Mouse (Mus musculus) kidney, embryonic 16.5 days (tissue): ENCODE measurements around the gene Cabp4. TPM values are rescaled to one million over a fixed set of nuclear protein-coding genes. Genes with fewer than 3 reads are reported as not detected.

ENCODE experiments used
- ATAC-seq: fragments of 200-750 bp; cut with Nextera tagmentation; 2 replicates; pipeline ENCODE4 v1.8.0; 2017; ENCODE audit warnings: moderate TSS enrichment; ENCODE audit not compliant: low FRiP score, low TSS enrichment
- H3K27ac ChIP-seq: fragments of 300-500 bp; sonication (generic); 2 replicates; pipeline ENCODE4 v1.5.1; 2014; ENCODE audit warnings: low read length
- H3K27me3 ChIP-seq: fragments of 300-500 bp; sonication (generic); 2 replicates; pipeline ENCODE4 v1.6.1; 2014; ENCODE audit warnings: low read length, control low read depth, mixed read lengths; ENCODE audit not compliant: insufficient read depth
- H3K36me3 ChIP-seq: fragments of 300-500 bp; sonication (generic); 2 replicates; pipeline ENCODE4 v1.6.1; 2014; ENCODE audit warnings: low read length, control low read depth, mixed read lengths; ENCODE audit not compliant: insufficient read depth
- H3K4me1 ChIP-seq: fragments of 300-500 bp; sonication (generic); 2 replicates; pipeline ENCODE4 v1.6.1; 2014; ENCODE audit warnings: low read length, control low read depth, mixed read lengths; ENCODE audit not compliant: insufficient read depth
- H3K4me2 ChIP-seq: fragments of 300-500 bp; sonication (generic); replicated peaks from 2 replicates; pipeline ENCODE4 v1.6.1; 2014; ENCODE audit warnings: low read depth, low read length
- H3K4me3 ChIP-seq: fragments of 300-500 bp; sonication (generic); 2 replicates; pipeline ENCODE4 v1.5.1; 2014; ENCODE audit warnings: mild to moderate bottlenecking, low read length
- H3K9ac ChIP-seq: fragments of 300-500 bp; sonication (generic); replicated peaks from 2 replicates; pipeline ENCODE4 v1.6.1; 2014; ENCODE audit warnings: low read length
- H3K9me3 ChIP-seq: fragments of 300-500 bp; sonication (generic); 2 replicates; pipeline ENCODE4 v1.6.1; 2016; ENCODE audit warnings: low read length, control low read depth
- WGBS: fragments of 180-500 bp; shearing (Covaris S2); extraction: QIAGEN DNeasy Blood & Tissue Kit; methylation state at CpG from one replicate; pipeline ENCODE4 v1.1.7; 2014; 5-methylcytosine and 5-hydroxymethylcytosine counted together
- polyA plus RNA-seq: library from polyadenylated mRNA; unstranded; fragments of >200 nt; fragmentation: Nextera tagmentation; extraction: Ambion mirVana; gene quantifications from 2 replicates; pipeline ENCODE4 v1.2.1, GENCODE M21; 2015

Gene Cabp4
- polyA plus RNA-seq, 1 experiment from 2014 or later, result 0.14 TPM

DNA sequence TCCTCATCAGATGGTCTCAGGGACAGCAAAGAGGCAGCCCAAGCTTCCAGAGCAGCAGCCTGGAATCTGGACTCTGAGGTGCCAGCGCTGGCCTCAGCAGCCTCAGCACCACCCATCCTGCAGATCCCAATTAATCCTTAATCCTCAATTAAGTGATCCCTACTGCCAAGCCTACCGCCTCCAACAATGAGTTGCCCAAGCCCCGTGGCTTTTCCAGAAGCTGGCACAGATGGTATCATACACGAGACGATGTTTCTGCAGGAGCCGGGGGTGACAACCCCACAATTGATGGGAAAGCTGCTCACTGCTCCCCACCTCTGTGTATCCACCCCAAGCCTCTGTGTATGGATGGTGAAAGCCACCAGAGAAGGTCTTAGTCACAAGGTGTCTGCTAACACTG is 54.7 kb downstream of the Cabp4 start:
- H3K9me3 ChIP-seq, result no peaks in the 10 kb centered on the region
- no peaks in the 10 kb centered on the region for H3K27me3 ChIP-seq
- H3K9ac ChIP-seq, result no peak overlapping the region
- no peak overlapping the region for H3K4me2 ChIP-seq
- H3K27ac ChIP-seq, result no peak overlapping the region
- no peak overlapping the region for H3K4me3 ChIP-seq
- no peaks in the 10 kb centered on the region for H3K36me3 ChIP-seq
- WGBS, result 84% methylated on average over 6 of the region's 6 CpGs
- no peaks in the 10 kb centered on the region for H3K4me1 ChIP-seq
- no peak for ATAC-seq

- Histone ChIP-seq H3K27me3 (no peaks in the 10 kb centered on the region), H3K36me3 (no peaks in the 10 kb centered on the region), H3K4me2 (no peak overlapping the region), H3K4me3 (no peak overlapping the region), H3K9me3 (no peaks in the 10 kb centered on the region), H3K27ac (no peak overlapping the region), H3K9ac (no peak overlapping the region), H3K4me1 (no peaks in the 10 kb centered on the region)
- no peak for ATAC-seq
- WGBS, result 53% methylated on average over 5 of the region's 5 CpGs
Observed at GRCm38 (mm10) chr19:4088146-4088545, 55.7 kb downstream of the Cabp4 start.

- Histone ChIP-seq H3K9ac (no peak overlapping the region), H3K4me3 (no peak overlapping the region), H3K4me1 (no peaks in the 10 kb centered on the region), H3K36me3 (no peaks in the 10 kb centered on the region), H3K27ac (no peak overlapping the region), H3K9me3 (no peaks in the 10 kb centered on the region), H3K27me3 (no peaks in the 10 kb centered on the region), H3K4me2 (no peak overlapping the region)
- ATAC-seq, result no peak
- 78% methylated on average over 5 of the region's 5 CpGs for WGBS
Observed at GRCm38 (mm10) chr19:4087090-4087489, 56.7 kb downstream of the Cabp4 start.

DNA sequence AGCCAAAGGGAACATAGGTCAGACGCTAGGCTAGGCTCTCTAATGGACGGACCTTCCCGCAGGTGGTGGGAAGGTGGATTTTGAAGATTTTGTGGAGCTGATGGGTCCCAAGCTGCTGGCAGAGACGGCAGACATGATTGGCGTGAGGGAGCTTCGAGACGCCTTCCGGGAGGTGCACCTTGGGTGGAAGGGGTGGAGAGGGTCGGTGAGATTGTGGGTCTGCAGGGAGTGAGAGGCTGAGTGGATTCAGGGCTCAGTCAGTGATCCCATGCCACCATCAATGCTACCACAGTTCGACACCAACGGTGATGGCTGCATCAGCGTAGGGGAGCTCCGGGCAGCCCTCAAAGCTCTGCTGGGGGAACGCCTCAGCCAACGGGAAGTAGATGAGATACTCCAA is 57.7 kb downstream of the Cabp4 start:
- no peak for ATAC-seq

More for the DNA sequence above, 57.7 kb downstream of the Cabp4 start:
- H3K4me3 ChIP-seq, result no peak overlapping the region
- no peaks in the 10 kb centered on the region for H3K4me1 ChIP-seq
- H3K36me3 ChIP-seq, result no peaks in the 10 kb centered on the region
- no peaks in the 10 kb centered on the region for H3K27me3 ChIP-seq
- H3K9ac ChIP-seq, result no peak overlapping the region
- no peak overlapping the region for H3K27ac ChIP-seq
- H3K9me3 ChIP-seq, result no peaks in the 10 kb centered on the region
- no peak overlapping the region for H3K4me2 ChIP-seq
- WGBS, result 91% methylated on average over 15 of the region's 15 CpGs

Other genes starting within 250 kb of the Cabp4 start
- 56.1 and 62.7 TPM in 2 replicates for gene Tcirg1, start 236.9 kb downstream of the Cabp4 start, polyA plus RNA-seq
- 365 and 401 TPM in 2 replicates for gene Ndufs8, start 231.3 kb downstream of the Cabp4 start, polyA plus RNA-seq
- gene Aldh3b1, start 214.2 kb downstream of the Cabp4 start, polyA plus RNA-seq, result 3.9 and 5.1 TPM in 2 replicates
- gene Unc93b1, start 208.8 kb downstream of the Cabp4 start, polyA plus RNA-seq, result 19.4 and 23.1 TPM in 2 replicates
- not detected in 2 replicates for gene Aldh3b3, start 185.4 kb downstream of the Cabp4 start, polyA plus RNA-seq
- 3.7 and 5.1 TPM in 2 replicates for gene Aldh3b2, start 171.7 kb downstream of the Cabp4 start, polyA plus RNA-seq
- 44.8 and 47.5 TPM in 2 replicates for gene Acy3, start 157.5 kb downstream of the Cabp4 start, polyA plus RNA-seq
- gene Tbx10, start 151.3 kb downstream of the Cabp4 start, polyA plus RNA-seq, result 1.5 TPM in 2 replicates
- 36.2 and 39.8 TPM in 2 replicates for gene Nudt8, start 143.5 kb downstream of the Cabp4 start, polyA plus RNA-seq
- 3.9 and 5.2 TPM in 2 replicates for gene Gm49405, start 143.4 kb downstream of the Cabp4 start, polyA plus RNA-seq
- gene Doc2g, start 140.7 kb downstream of the Cabp4 start, polyA plus RNA-seq, result 5.3 and 6.1 TPM in 2 replicates
- 261 and 285 TPM in 2 replicates for gene Ndufv1, start 131.2 kb downstream of the Cabp4 start, polyA plus RNA-seq
- 526 and 535 TPM in 2 replicates for gene Gstp1, start 106.0 kb downstream of the Cabp4 start, polyA plus RNA-seq
- 2.5 and 9.6 TPM in 2 replicates for gene Gstp2, start 98.0 kb downstream of the Cabp4 start, polyA plus RNA-seq
- gene Gstp3, start 84.5 kb downstream of the Cabp4 start, polyA plus RNA-seq, result 0.36 and 0.49 TPM in 2 replicates
- 0.21 and 0.96 TPM in 2 replicates for gene Cabp2, start 62.5 kb downstream of the Cabp4 start, polyA plus RNA-seq
- 135 and 138 TPM in 2 replicates for gene Cdk2ap2, start 46.9 kb downstream of the Cabp4 start, polyA plus RNA-seq
- gene Pitpnm1, start 44.0 kb downstream of the Cabp4 start, polyA plus RNA-seq, result 20.0 and 22.2 TPM in 2 replicates
- gene Aip, start 18.2 kb downstream of the Cabp4 start, polyA plus RNA-seq, result 115 and 120 TPM in 2 replicates
- gene Gpr152, start 4.2 kb downstream of the Cabp4 start, polyA plus RNA-seq, result not detected in 2 replicates
- gene Coro1b, start 4.6 kb upstream of the Cabp4 start, polyA plus RNA-seq, result 201 and 218 TPM in 2 replicates
- gene Ptprcap, start 9.6 kb upstream of the Cabp4 start, polyA plus RNA-seq, result 0.49 and 1.1 TPM in 2 replicates
- gene Rps6kb2, start 19.3 kb upstream of the Cabp4 start, polyA plus RNA-seq, result 62.9 and 63.7 TPM in 2 replicates
- gene Carns1, start 31.4 kb upstream of the Cabp4 start, polyA plus RNA-seq, result 2.9 and 3.3 TPM in 2 replicates
- 2.5 and 3.1 TPM in 2 replicates for gene Tbc1d10c, start 47.3 kb upstream of the Cabp4 start, polyA plus RNA-seq
- 1,050 and 1,120 TPM in 2 replicates for gene Ppp1ca, start 48.0 kb upstream of the Cabp4 start, polyA plus RNA-seq
- 39.4 and 39.9 TPM in 2 replicates for gene Rad9a, start 57.6 kb upstream of the Cabp4 start, polyA plus RNA-seq
- gene Clcf1, start 70.2 kb upstream of the Cabp4 start, polyA plus RNA-seq, result 6.8 and 7.5 TPM in 2 replicates
- gene AC109138.7, start 70.3 kb upstream of the Cabp4 start, polyA plus RNA-seq, result not detected in 2 replicates
- 34.2 and 36.3 TPM in 2 replicates for gene Pold4, start 87.9 kb upstream of the Cabp4 start, polyA plus RNA-seq
- gene Ssh3, start 125.1 kb upstream of the Cabp4 start, polyA plus RNA-seq, result 22.9 and 24.3 TPM in 2 replicates
- gene Ankrd13d, start 139.1 kb upstream of the Cabp4 start, polyA plus RNA-seq, result 7.4 and 9.0 TPM in 2 replicates
- 15.9 and 20.0 TPM in 2 replicates for gene Grk2, start 162.2 kb upstream of the Cabp4 start, polyA plus RNA-seq